Comparison of ENCODE assay signal across 8 mouse cellular contexts in genomic region chr15:81190630-81191178, GRCm38 (mm10). TPM values are rescaled to one million over a fixed set of nuclear protein-coding genes. Genes with fewer than 3 reads are reported as not detected.
DNase-seq lines count a peak whose midpoint lies in the region; ATAC-seq and TF ChIP-seq lines count a peak whose summit lies in the region.

TSS of gene Mrtfa (minus strand) at chr15:81190757.

- peaks cover 21% of the 10 kb centered on the region for H3K4me1 ChIP-seq in heart, embryonic 12.5 days (replicated peaks)
- 0 out of 2 replicates have a peak, but pooled peaks cover 4% of the 10 kb centered on the region for H3K4me1 ChIP-seq in kidney, postnatal 0 days (replicated peaks; ENCODE audit: insufficient read depth, low read length)
- 0 out of 2 replicates have a peak, but pooled peaks cover 3% of the 10 kb centered on the region for H3K4me1 ChIP-seq in liver, embryonic 11.5 days (replicated peaks; ENCODE audit: control insufficient read depth, insufficient read depth, low read length)
- peaks cover 20% of the 10 kb centered on the region for H3K4me1 ChIP-seq in stomach, embryonic 14.5 days (ENCODE audit: control insufficient read depth, insufficient read depth, low read length)

- TF ChIP-seq CTCF in kidney, postnatal 0 days (IDR thresholded peaks at IDR 0.05; ENCODE audit: low read depth): peak; percentile 5; the same call in 1 of the 2 replicates

- under 1% methylated on average over 46 of the region's 48 CpGs for WGBS in heart, embryonic 12.5 days
- under 1% methylated on average over 48 of the region's 48 CpGs for WGBS in kidney, postnatal 0 days
- under 1% methylated on average over 46 of the region's 48 CpGs for WGBS in liver, embryonic 11.5 days
- WGBS in stomach, embryonic 14.5 days: under 1% methylated on average over 42 of the region's 48 CpGs

- H3K9me3 ChIP-seq in heart, embryonic 12.5 days (replicated peaks): no peaks in the 10 kb centered on the region
- H3K9me3 ChIP-seq in kidney, postnatal 0 days (replicated peaks; ENCODE audit: low read length): no peaks in the 10 kb centered on the region
- no peaks in the 10 kb centered on the region for H3K9me3 ChIP-seq in liver, embryonic 11.5 days (ENCODE audit: control insufficient read depth, low read length)
- H3K9me3 ChIP-seq in stomach, embryonic 14.5 days (ENCODE audit: control insufficient read depth, low read depth, low read length): no peaks in the 10 kb centered on the region

- peak within 1 kb of the TSS; percentile 89 for H3K4me2 ChIP-seq in heart, embryonic 12.5 days
- H3K4me2 ChIP-seq in kidney, postnatal 0 days (ENCODE audit: low read length): peak within 1 kb of the TSS; percentile 91
- H3K4me2 ChIP-seq in liver, embryonic 11.5 days: peak within 1 kb of the TSS; percentile 84
- peak within 1 kb of the TSS; percentile 87 for H3K4me2 ChIP-seq in stomach, embryonic 14.5 days (replicated peaks; ENCODE audit: low read depth, low read length)

- peak; percentile 100 for DNase-seq in CD4-positive helper T cell, adult 2 months (ENCODE audit: low read depth, low spot score)
- DNase-seq in brain, embryonic 18.5 days (ENCODE audit: low read depth, low spot score): peak; percentile 99
- DNase-seq in kidney, postnatal 0 days (ENCODE audit: low spot score): peak; percentile 100
- DNase-seq in liver, embryonic 11.5 days (ENCODE audit: low spot score): peak; percentile 99
- peak; percentile 99 for DNase-seq in naive thymus-derived CD4-positive, alpha-beta T cell, adult 2 months (ENCODE audit: low read depth)

- peak within 1 kb of the TSS; percentile 93 for H3K4me3 ChIP-seq in heart, embryonic 12.5 days
- H3K4me3 ChIP-seq in kidney, postnatal 0 days (replicated peaks; ENCODE audit: low read depth, low read length): peak within 1 kb of the TSS; percentile 85
- peak within 1 kb of the TSS; percentile 63 for H3K4me3 ChIP-seq in liver, embryonic 11.5 days (ENCODE audit: low read depth, low read length)
- H3K4me3 ChIP-seq in stomach, embryonic 14.5 days (ENCODE audit: low read depth, low read length): peak within 1 kb of the TSS; percentile 98

- peak within 1 kb of the TSS; percentile 13; the same call in 1 of the 2 replicates for H3K27ac ChIP-seq in heart, embryonic 12.5 days (ENCODE audit: poor library complexity, severe bottlenecking)
- H3K27ac ChIP-seq in kidney, postnatal 0 days: peak within 1 kb of the TSS; percentile 70
- peak within 1 kb of the TSS; percentile 8; the same call in 1 of the 2 replicates for H3K27ac ChIP-seq in liver, embryonic 11.5 days (ENCODE audit: low read depth, low read length)
- peak within 1 kb of the TSS; percentile 76 for H3K27ac ChIP-seq in stomach, embryonic 14.5 days (ENCODE audit: low read length)

- H3K27me3 ChIP-seq in heart, embryonic 12.5 days (replicated peaks): no peaks in the 10 kb centered on the region
- H3K27me3 ChIP-seq in kidney, postnatal 0 days (ENCODE audit: insufficient read depth, low read length): no peaks in the 10 kb centered on the region
- H3K27me3 ChIP-seq in liver, embryonic 11.5 days (replicated peaks; ENCODE audit: control insufficient read depth, insufficient read depth, low read length): no peaks in the 10 kb centered on the region
- H3K27me3 ChIP-seq in stomach, embryonic 14.5 days (ENCODE audit: control insufficient read depth, insufficient read depth, low read length): no peaks in the 10 kb centered on the region

- ATAC-seq in erythroid progenitor cell, adult 5-6 weeks (replicated peaks; ENCODE audit: low FRiP score, poor library complexity, severe bottlenecking): peak; percentile 98
- peak; percentile 99 for ATAC-seq in heart, embryonic 12.5 days (ENCODE audit: insufficient number of reproducible peaks, low FRiP score)
- ATAC-seq in kidney, postnatal 0 days (replicated peaks; ENCODE audit: low FRiP score, low read depth): peak; percentile 98
- peak; percentile 99 for ATAC-seq in liver, embryonic 11.5 days (replicated peaks; ENCODE audit: low FRiP score)
- ATAC-seq in stomach, embryonic 14.5 days (ENCODE audit: insufficient number of reproducible peaks, insufficient read depth, low FRiP score, low read depth): peak; percentile 99

- H3K36me3 ChIP-seq in heart, embryonic 12.5 days: peaks cover 6% of the 10 kb centered on the region; the same call in 1 of the 2 replicates
- H3K36me3 ChIP-seq in kidney, postnatal 0 days (ENCODE audit: insufficient read depth, low read length): no peaks in the 10 kb centered on the region
- H3K36me3 ChIP-seq in liver, embryonic 11.5 days (ENCODE audit: control insufficient read depth, insufficient read depth, low read length): no peaks in the 10 kb centered on the region
- peaks cover 4% of the 10 kb centered on the region; the same call in 1 of the 2 replicates for H3K36me3 ChIP-seq in stomach, embryonic 14.5 days (ENCODE audit: control insufficient read depth, insufficient read depth, low read length)

- peak within 1 kb of the TSS; percentile 94 for H3K9ac ChIP-seq in heart, embryonic 12.5 days
- peak within 1 kb of the TSS; percentile 77 for H3K9ac ChIP-seq in kidney, postnatal 0 days (ENCODE audit: low read depth, low read length)
- H3K9ac ChIP-seq in liver, embryonic 11.5 days (ENCODE audit: low read depth, low read length): peak within 1 kb of the TSS; percentile 65
- H3K9ac ChIP-seq in stomach, embryonic 14.5 days (replicated peaks; ENCODE audit: low read depth, low read length): peak within 1 kb of the TSS; percentile 90

RNA-seq across cellular contexts. Expression of gene Mrtfa, which starts in this region (rescaled TPM):
- total RNA-seq in erythroid progenitor cell, adult 5-6 weeks (2015; ENCODE audit: low replicate concordance): 11.5 and 14.3 TPM in 2 replicates
- total RNA-seq in erythroid progenitor cell, adult 5-6 weeks (2017; ENCODE audit: low replicate concordance): 3.5 and 9.0 TPM in 2 replicates
- polyA plus RNA-seq in heart, embryonic 12.5 days (2016; fragmentation: Nextera tagmentation; extraction: Ambion mirVana): 19.4 TPM in 2 replicates
- 13.2 and 14.1 TPM in 2 replicates for polyA plus RNA-seq in kidney, postnatal 0 days (2015; fragmentation: Nextera tagmentation; extraction: Ambion mirVana)
- polyA plus RNA-seq in liver, embryonic 11.5 days (2014; fragmentation: Nextera tagmentation; extraction: Ambion mirVana): 18.9 and 20.6 TPM in 2 replicates
- polyA plus RNA-seq in stomach, embryonic 14.5 days (2014; fragmentation: Nextera tagmentation; extraction: Ambion mirVana): 36.1 and 39.3 TPM in 2 replicates

Comparison
In these comparisons a context has a peak if more than half of its experiments do, and no peak if none do; other contexts are left out.
1. Peak in every context shown above with its lines: DNase-seq, ATAC-seq, H3K4me3 ChIP-seq and H3K27ac ChIP-seq.
2. H3K27ac ChIP-seq: peak in every context shown above with its lines; median percentile 76 in stomach, embryonic 14.5 days; 70 in kidney, postnatal 0 days; 13 in heart, embryonic 12.5 days; 8 in liver, embryonic 11.5 days.